Mouse (Mus musculus): ENCODE data around the gene Olfr20.

- TF ChIP-seq CTCF (IDR thresholded peaks at IDR 0.05; ENCODE audit: low read depth), result no peak
- no peak for TF ChIP-seq EP300 (IDR thresholded peaks at IDR 0.05; ENCODE audit: low read depth)
These were observed 34.6 kb upstream of the Olfr20 start for GRCm38 (mm10) chr11:73315961-73316360.

Measured in heart, postnatal 0 days (tissue).